Mouse (Mus musculus) stomach, postnatal 0 days (tissue): ENCODE data around the gene Slc4a3.

ENCODE experiments used
- CTCF ChIP-seq: IDR thresholded peaks from 2 replicates; pipeline ENCODE4 v1.5.1; 2016; ENCODE audit warnings: antibody characterized with exemption, low read depth, mild to moderate bottlenecking, moderate library complexity
- EP300 ChIP-seq: optimal IDR thresholded peaks from 2 replicates; pipeline ENCODE3; 2016; ENCODE audit warnings: antibody characterized with exemption

DNA sequence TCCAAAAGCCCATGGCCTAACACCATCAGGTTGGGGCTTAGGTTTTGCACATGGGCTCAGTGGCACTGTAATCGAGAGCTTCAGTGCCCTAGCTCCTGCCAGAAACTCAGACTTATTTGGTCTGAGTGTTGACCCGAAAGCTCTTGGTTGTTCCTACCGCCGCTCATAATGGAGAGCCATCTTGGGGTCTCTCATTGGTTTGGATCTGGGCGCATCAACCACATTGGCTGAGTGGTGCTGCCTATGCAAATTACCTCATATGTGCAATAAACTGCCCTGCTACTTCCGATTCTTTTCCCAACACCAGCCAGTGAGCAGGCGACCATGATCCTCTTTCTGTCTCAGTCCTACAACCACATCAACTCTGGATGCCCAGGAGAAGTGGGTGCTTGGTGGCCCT, 47.9 kb downstream of the Slc4a3 start:
- TF ChIP-seq EP300 = no peak
- TF ChIP-seq CTCF = no peak
